Mouse (Mus musculus): Measurements from ENCODE around the gene Alad.
"Not testable (repeated sequence)": the region's sequence is repeated elsewhere in the genome, so short reads cannot be mapped to it uniquely, and the experiment has no call there.

Gene Alad

DNA sequence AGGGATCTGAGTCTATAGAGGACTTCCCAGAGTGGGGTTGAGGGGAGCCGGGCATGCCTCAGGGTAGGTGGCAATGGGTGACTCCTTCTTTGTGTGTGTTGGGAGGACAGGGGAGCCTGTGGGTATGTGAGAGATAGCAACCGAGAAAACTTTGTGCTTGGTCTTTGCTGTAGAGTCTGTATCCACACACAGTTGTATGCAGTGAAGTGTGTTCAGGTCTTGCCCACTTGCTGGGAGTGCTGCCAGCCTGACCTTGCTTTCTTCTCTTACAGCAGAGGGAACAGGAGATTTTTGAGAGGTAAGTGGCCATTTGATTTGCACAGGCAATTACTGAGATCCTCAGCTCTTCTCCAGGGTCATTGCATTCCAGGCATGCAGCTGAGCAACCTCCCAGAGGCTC, 31.8 kb downstream of the Alad start:
- Histone ChIP-seq H3K4me1 (replicated peaks; ENCODE audit: low read depth, low read length) (peaks cover 15% of the 10 kb centered on the region), H3K4me3 (replicated peaks; ENCODE audit: low read length) (no peak overlapping the region), H3K9me3 (ENCODE audit: low read length) (no peaks in the 10 kb centered on the region), H3K27me3 (ENCODE audit: insufficient read depth, low read length) (no peaks in the 10 kb centered on the region), H3K36me3 (ENCODE audit: insufficient read depth, low read length) (peaks cover 11% of the 10 kb centered on the region)
- no peak for TF ChIP-seq CTCF (conservative IDR thresholded peaks at IDR 0.05; ENCODE audit: low read length)
- no peak for TF ChIP-seq NANOG (IDR thresholded peaks at IDR 0.05; ENCODE audit: borderline replicate concordance, low read length)
- TF ChIP-seq POU5F1 (IDR thresholded peaks at IDR 0.05; ENCODE audit: borderline replicate concordance, low read length), result no peak

DNA sequence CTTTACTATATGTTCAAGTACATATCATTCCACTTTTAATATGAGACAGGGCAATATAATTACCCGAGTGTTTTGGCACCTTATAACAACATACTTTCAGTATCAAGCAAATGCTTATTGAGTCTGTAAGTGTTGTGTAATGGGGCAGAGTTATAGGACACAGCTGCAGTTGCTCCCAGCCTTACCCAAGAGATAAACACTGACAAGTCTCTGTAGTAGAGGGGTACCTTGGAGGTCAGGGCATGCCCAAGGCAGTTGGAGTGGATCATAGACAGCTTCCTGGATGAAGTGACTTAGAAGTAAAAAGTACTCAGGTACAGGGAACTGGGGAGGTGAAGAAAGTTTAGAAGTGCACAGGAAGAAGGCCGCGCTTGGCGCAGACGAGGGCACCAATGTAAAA, 32.5 kb downstream of the Alad start:
- Histone ChIP-seq H3K4me3 (replicated peaks; ENCODE audit: low read length) (no peak overlapping the region), H3K36me3 (ENCODE audit: insufficient read depth, low read length) (peaks cover 11% of the 10 kb centered on the region), H3K27me3 (ENCODE audit: insufficient read depth, low read length) (peaks cover 5% of the 10 kb centered on the region), H3K9me3 (ENCODE audit: low read length) (no peaks in the 10 kb centered on the region), H3K4me1 (replicated peaks; ENCODE audit: low read depth, low read length) (peaks cover 15% of the 10 kb centered on the region)
- no peak for TF ChIP-seq POU5F1 (IDR thresholded peaks at IDR 0.05; ENCODE audit: borderline replicate concordance, low read length)
- TF ChIP-seq CTCF (conservative IDR thresholded peaks at IDR 0.05; ENCODE audit: low read length), result no peak
- no peak for TF ChIP-seq NANOG (IDR thresholded peaks at IDR 0.05; ENCODE audit: borderline replicate concordance, low read length)

DNA sequence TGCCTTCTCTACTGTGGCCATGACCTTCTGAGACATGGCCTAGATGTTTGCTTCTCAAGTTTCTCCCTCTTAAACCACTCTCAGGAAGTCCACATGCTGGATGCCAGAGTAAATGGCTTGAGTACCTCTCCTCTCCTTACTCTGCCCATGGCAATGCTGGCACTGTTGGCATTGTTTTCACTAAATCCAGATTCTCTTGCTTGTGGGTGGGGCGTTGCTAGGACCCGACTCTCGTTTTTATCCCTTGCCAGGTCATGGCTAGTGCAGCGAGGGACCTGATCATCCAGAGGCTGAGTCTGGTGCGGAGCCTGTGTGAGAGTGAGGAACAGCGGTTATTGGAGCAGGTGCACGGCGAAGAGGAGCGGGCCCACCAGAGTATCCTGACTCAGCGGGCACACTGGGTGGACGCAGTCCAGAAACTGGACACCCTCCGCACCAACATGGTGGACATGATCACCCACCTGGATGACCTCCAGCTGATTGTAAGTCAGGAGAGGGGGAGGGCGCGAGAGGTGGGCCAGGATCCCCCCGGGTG, 33.5 kb downstream of the Alad start:
- H3K4me1 ChIP-seq (replicated peaks; ENCODE audit: low read depth, low read length), result peaks cover 15% of the 10 kb centered on the region
- TF ChIP-seq NANOG (IDR thresholded peaks at IDR 0.05; ENCODE audit: borderline replicate concordance, low read length) (no peak), POU5F1 (IDR thresholded peaks at IDR 0.05; ENCODE audit: borderline replicate concordance, low read length) (no peak), CTCF (conservative IDR thresholded peaks at IDR 0.05; ENCODE audit: low read length) (no peak)
- no peaks in the 10 kb centered on the region for H3K9me3 ChIP-seq (ENCODE audit: low read length)
- peaks cover 11% of the 10 kb centered on the region for H3K36me3 ChIP-seq (ENCODE audit: insufficient read depth, low read length)
- H3K27me3 ChIP-seq (ENCODE audit: insufficient read depth, low read length), result peaks cover 14% of the 10 kb centered on the region
- H3K4me3 ChIP-seq (replicated peaks; ENCODE audit: low read length), result no peak overlapping the region

DNA sequence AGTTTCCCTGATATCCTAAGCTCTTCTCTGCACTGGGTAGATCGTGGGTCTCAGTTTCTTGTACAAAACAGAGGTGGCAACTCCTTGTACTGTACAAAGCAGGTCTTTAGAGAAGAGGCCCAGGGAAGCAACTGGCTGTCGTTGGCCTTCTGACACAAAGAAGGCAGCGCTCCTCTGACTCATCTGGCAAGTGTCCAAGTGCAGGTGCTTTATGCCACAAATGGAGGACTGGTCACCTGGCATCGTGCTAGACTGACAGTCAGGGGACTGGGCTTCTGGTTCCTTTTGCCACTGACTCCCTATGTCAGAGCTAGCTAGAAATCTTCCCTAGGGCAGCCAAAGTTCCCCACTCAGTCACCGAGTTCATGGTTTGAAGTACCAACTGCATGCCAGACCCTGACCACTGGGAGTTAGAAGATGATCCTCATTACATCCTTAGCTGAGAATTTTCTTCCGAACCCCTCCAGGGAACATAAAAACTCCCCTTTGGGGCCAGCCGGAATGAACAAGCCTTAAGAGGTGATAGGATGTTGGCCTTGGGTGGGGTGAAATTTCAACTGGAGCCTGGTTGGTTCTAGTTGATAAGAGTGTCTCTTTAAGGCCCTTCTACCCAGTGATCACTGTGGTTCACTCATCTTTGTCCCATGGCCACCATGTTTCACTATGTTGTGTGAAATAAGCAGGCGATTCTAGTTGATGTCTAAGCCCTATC, 34.1 kb downstream of the Alad start:
- peaks cover 20% of the 10 kb centered on the region for H3K27me3 ChIP-seq (ENCODE audit: insufficient read depth, low read length)
- H3K9me3 ChIP-seq (ENCODE audit: low read length), result no peaks in the 10 kb centered on the region
- H3K36me3 ChIP-seq (ENCODE audit: insufficient read depth, low read length), result peaks cover 11% of the 10 kb centered on the region
- TF ChIP-seq CTCF (conservative IDR thresholded peaks at IDR 0.05; ENCODE audit: low read length), result no peak
- TF ChIP-seq NANOG (IDR thresholded peaks at IDR 0.05; ENCODE audit: borderline replicate concordance, low read length), result no peak
- H3K4me3 ChIP-seq (replicated peaks; ENCODE audit: low read length), result no peak overlapping the region
- peaks cover 19% of the 10 kb centered on the region for H3K4me1 ChIP-seq (replicated peaks; ENCODE audit: low read depth, low read length)

DNA sequence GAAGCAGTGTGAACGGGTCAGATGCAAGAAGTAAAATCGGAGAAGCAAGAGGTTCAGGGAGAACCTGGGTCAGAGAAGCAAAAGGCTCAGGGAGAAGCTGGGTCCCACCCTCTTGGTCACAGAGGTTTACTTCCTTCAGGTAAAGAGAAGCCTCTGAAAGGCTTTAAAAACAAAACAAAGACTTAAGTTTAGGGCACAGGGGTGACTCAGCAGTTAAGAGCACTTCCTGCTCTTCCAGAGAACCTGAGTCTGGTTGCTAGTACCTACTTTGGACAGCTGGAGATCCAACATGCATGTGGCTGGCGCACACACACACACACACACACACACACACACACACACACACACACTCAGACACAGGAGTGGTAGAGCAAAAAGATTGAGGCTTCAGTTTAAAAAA, 34.8 kb downstream of the Alad start:
- H3K4me3 ChIP-seq (replicated peaks; ENCODE audit: low read length), result no peak overlapping the region
- H3K9me3 ChIP-seq (ENCODE audit: low read length), result no peaks in the 10 kb centered on the region
- H3K36me3 ChIP-seq (ENCODE audit: insufficient read depth, low read length), result peaks cover 11% of the 10 kb centered on the region
- H3K27me3 ChIP-seq (ENCODE audit: insufficient read depth, low read length), result peaks cover 27% of the 10 kb centered on the region
- TF ChIP-seq CTCF (conservative IDR thresholded peaks at IDR 0.05; ENCODE audit: low read length), result no peak
- TF ChIP-seq POU5F1 (IDR thresholded peaks at IDR 0.05; ENCODE audit: borderline replicate concordance, low read length), result no peak
- no peak for TF ChIP-seq NANOG (IDR thresholded peaks at IDR 0.05; ENCODE audit: borderline replicate concordance, low read length)
- peaks cover 20% of the 10 kb centered on the region for H3K4me1 ChIP-seq (replicated peaks; ENCODE audit: low read depth, low read length)

DNA sequence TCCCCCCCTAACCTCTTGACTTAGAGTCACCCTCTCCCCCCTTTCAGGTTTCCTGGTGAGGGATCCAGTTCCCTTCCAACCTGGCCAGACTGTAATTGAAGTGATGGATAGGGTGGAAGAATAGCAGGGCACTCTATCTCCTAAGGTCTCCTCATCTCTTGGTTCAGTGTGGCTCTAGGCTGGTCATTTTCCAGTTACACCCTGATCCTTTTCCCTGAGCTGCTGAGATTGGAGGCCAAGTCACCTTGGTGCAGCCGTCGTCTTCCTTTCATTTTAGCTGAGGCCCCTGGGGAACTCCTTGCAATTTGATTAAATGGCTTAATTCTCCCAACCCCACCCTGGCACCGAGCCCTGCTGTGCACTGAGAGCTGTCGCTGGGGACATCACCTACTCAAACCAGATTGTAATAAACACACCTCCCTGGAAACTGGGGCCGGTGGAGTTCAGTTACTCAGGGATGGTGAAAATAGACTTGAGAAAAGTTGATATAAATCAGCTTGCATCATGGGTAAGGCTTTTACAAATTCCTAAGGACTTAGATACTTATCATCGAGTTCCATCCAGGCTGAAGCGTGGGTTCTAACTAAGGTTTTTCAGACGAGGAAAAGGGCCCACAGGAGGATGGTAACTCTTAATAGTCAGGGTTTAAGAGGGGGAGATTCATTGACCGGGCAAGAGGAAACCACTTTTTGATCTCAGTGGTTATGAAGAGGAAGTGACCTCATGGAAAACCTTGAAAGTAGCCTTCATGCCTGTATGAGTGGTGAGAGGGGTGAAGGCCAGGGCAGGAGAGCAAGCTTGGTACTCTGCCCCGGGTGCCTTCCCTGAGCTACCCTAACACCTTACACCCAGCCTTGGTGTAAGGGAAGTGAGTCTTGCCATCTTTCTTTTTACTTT, 38.8 kb downstream of the Alad start:
- TF ChIP-seq NANOG (IDR thresholded peaks at IDR 0.05; ENCODE audit: borderline replicate concordance, low read length), result no peak
- TF ChIP-seq POU5F1 (IDR thresholded peaks at IDR 0.05; ENCODE audit: borderline replicate concordance, low read length), result no peak
- TF ChIP-seq CTCF (conservative IDR thresholded peaks at IDR 0.05; ENCODE audit: low read length), result no peak
- Histone ChIP-seq H3K4me3 (replicated peaks; ENCODE audit: low read length) (0 out of 2 replicates have a peak overlapping the region, but pooled peaks have one; percentile 35), H3K36me3 (ENCODE audit: insufficient read depth, low read length) (no peaks in the 10 kb centered on the region; the same call in 1 of the 2 replicates), H3K9me3 (ENCODE audit: low read length) (no peaks in the 10 kb centered on the region), H3K4me1 (replicated peaks; ENCODE audit: low read depth, low read length) (peaks cover 15% of the 10 kb centered on the region), H3K27me3 (ENCODE audit: insufficient read depth, low read length) (peaks cover 40% of the 10 kb centered on the region)

DNA sequence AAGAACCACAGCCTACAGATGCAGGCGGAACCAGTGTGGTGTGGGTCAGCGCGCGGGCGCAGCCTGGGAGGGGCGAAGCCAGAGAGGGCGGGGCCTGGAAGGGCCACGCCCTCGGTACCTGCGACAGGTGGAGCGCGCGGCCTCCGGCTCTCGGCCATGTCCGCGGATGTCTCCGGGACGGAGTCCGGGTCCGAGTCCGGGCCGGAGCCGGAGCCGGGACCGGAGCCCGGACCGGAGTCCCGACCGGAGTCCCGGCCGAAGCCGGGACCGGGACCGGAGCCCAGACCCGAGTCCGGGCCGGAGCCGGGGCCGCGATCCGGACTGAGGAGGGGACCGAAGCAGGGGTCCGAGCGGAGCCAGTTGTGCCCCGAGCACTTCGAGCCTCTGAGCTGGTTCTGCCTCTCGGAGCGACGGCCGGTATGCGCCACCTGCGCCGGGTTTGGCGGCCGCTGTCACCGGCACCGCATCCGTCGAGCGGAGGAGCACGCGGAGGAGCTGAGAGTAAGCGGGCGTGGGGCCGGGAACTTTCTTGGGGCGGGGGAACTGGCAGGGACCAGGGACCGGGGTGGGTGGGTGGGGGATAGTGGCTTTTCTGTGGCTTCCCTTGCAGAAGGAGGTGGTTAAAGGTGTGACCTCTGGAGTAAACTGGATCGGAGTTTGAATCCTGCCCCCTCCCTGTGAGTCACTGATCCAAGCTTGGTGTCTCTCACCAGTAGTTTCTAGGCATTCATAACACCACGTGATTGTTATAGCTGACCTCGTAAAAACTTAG, 39.6 kb downstream of the Alad start, which contains the start of gene Bspry:
Bspry (plus strand) TSS at position 117 of the 772 bp plus-strand sequence.
- Histone ChIP-seq H3K36me3 (ENCODE audit: insufficient read depth, low read length) (no peaks in the 10 kb centered on the region; the same call in 1 of the 2 replicates), H3K4me3 (replicated peaks; ENCODE audit: low read length) (peak within 1 kb of the TSS; percentile 88), H3K9me3 (ENCODE audit: low read length) (peaks cover 6% of the 10 kb centered on the region), H3K4me1 (replicated peaks; ENCODE audit: low read depth, low read length) (peaks cover 15% of the 10 kb centered on the region), H3K27me3 (ENCODE audit: insufficient read depth, low read length) (peaks cover 40% of the 10 kb centered on the region)
- no peak for TF ChIP-seq NANOG (IDR thresholded peaks at IDR 0.05; ENCODE audit: borderline replicate concordance, low read length)
- no peak for TF ChIP-seq CTCF (conservative IDR thresholded peaks at IDR 0.05; ENCODE audit: low read length)
- no peak for TF ChIP-seq POU5F1 (IDR thresholded peaks at IDR 0.05; ENCODE audit: borderline replicate concordance, low read length)

DNA sequence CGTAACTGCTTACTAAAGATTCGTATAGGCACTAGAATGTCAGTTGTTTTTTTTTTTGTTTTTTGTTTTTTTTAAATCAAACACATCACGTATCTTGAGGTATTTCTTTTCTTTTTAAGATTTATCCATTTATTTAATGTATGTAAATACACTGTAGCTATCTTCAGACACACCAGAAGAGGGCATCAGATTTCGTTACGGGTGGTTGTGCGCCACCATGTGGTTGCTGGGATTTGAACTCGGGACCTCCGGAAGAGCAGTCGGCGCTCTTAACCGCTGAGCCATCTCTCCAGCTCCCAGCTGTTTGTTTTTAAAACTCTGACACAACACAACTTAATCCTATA, 40.2 kb downstream of the Alad start:
- not testable (repeated sequence) for H3K4me1 ChIP-seq (replicated peaks; ENCODE audit: low read depth, low read length)
- peak; percentile 20 for TF ChIP-seq CTCF (conservative IDR thresholded peaks at IDR 0.05; ENCODE audit: low read length)
- peaks cover 12% of the 10 kb centered on the region for H3K9me3 ChIP-seq (ENCODE audit: low read length)

More for the DNA sequence above, 40.2 kb downstream of the Alad start:
- H3K36me3 ChIP-seq (ENCODE audit: insufficient read depth, low read length), result not testable (repeated sequence)
- H3K27me3 ChIP-seq (ENCODE audit: insufficient read depth, low read length), result peaks cover 40% of the 10 kb centered on the region
- H3K4me3 ChIP-seq (replicated peaks; ENCODE audit: low read length), result peak overlapping the region; percentile 88
